Mouse (Mus musculus): ENCODE results near the gene Mpst. TPM values are rescaled to one million over a fixed set of nuclear protein-coding genes. Genes with fewer than 3 reads are reported as not detected.

Gene Mpst
- polyA plus RNA-seq, 1 experiment from 2014 or later = 5.1 TPM

GRCm38 (mm10) chr15:78378556-78378955 lies 27.7 kb upstream of the Mpst start:
- H3K27ac ChIP-seq (ENCODE audit: low read depth, low read length) = no peak overlapping the region
- ATAC-seq (replicated peaks; ENCODE audit: low FRiP score) (no peak), DNase-seq (ENCODE audit: low spot score) (no peak)
- H3K27me3 ChIP-seq (replicated peaks; ENCODE audit: control insufficient read depth, insufficient read depth, low read length) = no peaks in the 10 kb centered on the region; the same call in 1 of the 2 replicates
- H3K4me3 ChIP-seq (ENCODE audit: low read depth, low read length) = no peak overlapping the region
- H3K4me2 ChIP-seq = no peak overlapping the region
- H3K36me3 ChIP-seq (ENCODE audit: control insufficient read depth, insufficient read depth, low read length) = no peaks in the 10 kb centered on the region
- no peaks in the 10 kb centered on the region for H3K9me3 ChIP-seq (ENCODE audit: control insufficient read depth, low read length)
- WGBS = 76% methylated on average over 10 of the region's 10 CpGs
- peaks cover 6% of the 10 kb centered on the region; the same call in 1 of the 2 replicates for H3K4me1 ChIP-seq (replicated peaks; ENCODE audit: control insufficient read depth, insufficient read depth, low read length)
- H3K9ac ChIP-seq (ENCODE audit: low read depth, low read length) = no peak overlapping the region

GRCm38 (mm10) chr15:78380208-78380607 lies 26.0 kb upstream of the Mpst start:
- Histone ChIP-seq H3K4me2 (no peak overlapping the region), H3K36me3 (ENCODE audit: control insufficient read depth, insufficient read depth, low read length) (no peaks in the 10 kb centered on the region), H3K27me3 (replicated peaks; ENCODE audit: control insufficient read depth, insufficient read depth, low read length) (no peaks in the 10 kb centered on the region; the same call in 1 of the 2 replicates), H3K27ac (ENCODE audit: low read depth, low read length) (no peak overlapping the region), H3K9ac (ENCODE audit: low read depth, low read length) (no peak overlapping the region), H3K9me3 (ENCODE audit: control insufficient read depth, low read length) (no peaks in the 10 kb centered on the region), H3K4me3 (ENCODE audit: low read depth, low read length) (no peak overlapping the region), H3K4me1 (replicated peaks; ENCODE audit: control insufficient read depth, insufficient read depth, low read length) (0 out of 2 replicates have a peak, but pooled peaks cover 3% of the 10 kb centered on the region)
- WGBS = 69% methylated on average over 2 of the region's 2 CpGs
- ATAC-seq (replicated peaks; ENCODE audit: low FRiP score) = no peak
- no peak for DNase-seq (ENCODE audit: low spot score)

- ATAC-seq (replicated peaks; ENCODE audit: low FRiP score) (no peak), DNase-seq (ENCODE audit: low spot score) (no peak)
- no peaks in the 10 kb centered on the region; the same call in 1 of the 2 replicates for H3K27me3 ChIP-seq (replicated peaks; ENCODE audit: control insufficient read depth, insufficient read depth, low read length)
- no peak overlapping the region for H3K27ac ChIP-seq (ENCODE audit: low read depth, low read length)
- H3K9me3 ChIP-seq (ENCODE audit: control insufficient read depth, low read length) = no peaks in the 10 kb centered on the region
- H3K4me3 ChIP-seq (ENCODE audit: low read depth, low read length) = no peak overlapping the region
- no peak overlapping the region for H3K9ac ChIP-seq (ENCODE audit: low read depth, low read length)
- no peak overlapping the region for H3K4me2 ChIP-seq
- 69% methylated on average over 4 of the region's 4 CpGs for WGBS
- 0 out of 2 replicates have a peak, but pooled peaks cover 3% of the 10 kb centered on the region for H3K4me1 ChIP-seq (replicated peaks; ENCODE audit: control insufficient read depth, insufficient read depth, low read length)
- no peaks in the 10 kb centered on the region for H3K36me3 ChIP-seq (ENCODE audit: control insufficient read depth, insufficient read depth, low read length)
Measured at GRCm38 (mm10) chr15:78380741-78381140, 25.5 kb upstream of the Mpst start.

- ATAC-seq (replicated peaks; ENCODE audit: low FRiP score) = no peak
- DNase-seq (ENCODE audit: low spot score) = no peak
- H3K9ac ChIP-seq (ENCODE audit: low read depth, low read length) = no peak overlapping the region
Measured at GRCm38 (mm10) chr15:78382115-78382514, 24.1 kb upstream of the Mpst start.

GRCm38 (mm10) chr15:78383450-78384219 lies 22.6 kb upstream of the Mpst start:
- no peak overlapping the region for H3K27ac ChIP-seq (ENCODE audit: low read depth, low read length)
- H3K9ac ChIP-seq (ENCODE audit: low read depth, low read length) = no peak overlapping the region
- H3K4me3 ChIP-seq (ENCODE audit: low read depth, low read length) = no peak overlapping the region
- no peaks in the 10 kb centered on the region for H3K36me3 ChIP-seq (ENCODE audit: control insufficient read depth, insufficient read depth, low read length)
- ATAC-seq (replicated peaks; ENCODE audit: low FRiP score) (no peak), DNase-seq (ENCODE audit: low spot score) (no peak)
- 0 out of 2 replicates have a peak, but pooled peaks cover under 1% of the 10 kb centered on the region for H3K4me1 ChIP-seq (replicated peaks; ENCODE audit: control insufficient read depth, insufficient read depth, low read length)
- H3K9me3 ChIP-seq (ENCODE audit: control insufficient read depth, low read length) = no peaks in the 10 kb centered on the region
- WGBS = 83% methylated on average over 11 of the region's 11 CpGs
- H3K4me2 ChIP-seq = no peak overlapping the region
- no peaks in the 10 kb centered on the region; the same call in 1 of the 2 replicates for H3K27me3 ChIP-seq (replicated peaks; ENCODE audit: control insufficient read depth, insufficient read depth, low read length)

More at GRCm38 (mm10) chr15:78382115-78382514, 24.1 kb upstream of the Mpst start:
- H3K9me3 ChIP-seq (ENCODE audit: control insufficient read depth, low read length) = no peaks in the 10 kb centered on the region
- H3K4me2 ChIP-seq = no peak overlapping the region
- no peak overlapping the region for H3K4me3 ChIP-seq (ENCODE audit: low read depth, low read length)
- H3K27me3 ChIP-seq (replicated peaks; ENCODE audit: control insufficient read depth, insufficient read depth, low read length) = no peaks in the 10 kb centered on the region; the same call in 1 of the 2 replicates
- no peak overlapping the region for H3K27ac ChIP-seq (ENCODE audit: low read depth, low read length)
- H3K36me3 ChIP-seq (ENCODE audit: control insufficient read depth, insufficient read depth, low read length) = no peaks in the 10 kb centered on the region
- H3K4me1 ChIP-seq (replicated peaks; ENCODE audit: control insufficient read depth, insufficient read depth, low read length) = 0 out of 2 replicates have a peak, but pooled peaks cover 3% of the 10 kb centered on the region
- 91% methylated on average over 4 of the region's 4 CpGs for WGBS

- DNase-seq (ENCODE audit: low spot score) = no peak
Measured at GRCm38 (mm10) chr15:78384220-78385116, 21.7 kb upstream of the Mpst start.

GRCm38 (mm10) chr15:78385564-78385963 lies 20.7 kb upstream of the Mpst start:
- no peak for ATAC-seq (replicated peaks; ENCODE audit: low FRiP score)
- no peaks in the 10 kb centered on the region for H3K36me3 ChIP-seq (ENCODE audit: control insufficient read depth, insufficient read depth, low read length)

More at GRCm38 (mm10) chr15:78384220-78385116, 21.7 kb upstream of the Mpst start:
- 73% methylated on average over 7 of the region's 7 CpGs for WGBS
- H3K27ac ChIP-seq (ENCODE audit: low read depth, low read length) = no peak overlapping the region
- H3K27me3 ChIP-seq (replicated peaks; ENCODE audit: control insufficient read depth, insufficient read depth, low read length) = no peaks in the 10 kb centered on the region
- no peak overlapping the region for H3K4me2 ChIP-seq
- H3K4me1 ChIP-seq (replicated peaks; ENCODE audit: control insufficient read depth, insufficient read depth, low read length) = no peaks in the 10 kb centered on the region
- H3K9ac ChIP-seq (ENCODE audit: low read depth, low read length) = no peak overlapping the region
- H3K36me3 ChIP-seq (ENCODE audit: control insufficient read depth, insufficient read depth, low read length) = no peaks in the 10 kb centered on the region
- no peaks in the 10 kb centered on the region for H3K9me3 ChIP-seq (ENCODE audit: control insufficient read depth, low read length)
- no peak overlapping the region for H3K4me3 ChIP-seq (ENCODE audit: low read depth, low read length)
- no peak for ATAC-seq (replicated peaks; ENCODE audit: low FRiP score)

GRCm38 (mm10) chr15:78390855-78391254 lies 15.4 kb upstream of the Mpst start:
- DNase-seq (ENCODE audit: low spot score) (no peak), ATAC-seq (replicated peaks; ENCODE audit: low FRiP score) (no peak)
- WGBS = 77% methylated on average over 3 of the region's 3 CpGs
- Histone ChIP-seq H3K27ac (ENCODE audit: low read depth, low read length) (no peak overlapping the region), H3K9me3 (ENCODE audit: control insufficient read depth, low read length) (no peaks in the 10 kb centered on the region), H3K9ac (ENCODE audit: low read depth, low read length) (no peak overlapping the region), H3K4me1 (replicated peaks; ENCODE audit: control insufficient read depth, insufficient read depth, low read length) (no peaks in the 10 kb centered on the region), H3K27me3 (replicated peaks; ENCODE audit: control insufficient read depth, insufficient read depth, low read length) (no peaks in the 10 kb centered on the region), H3K36me3 (ENCODE audit: control insufficient read depth, insufficient read depth, low read length) (no peaks in the 10 kb centered on the region), H3K4me2 (no peak overlapping the region), H3K4me3 (ENCODE audit: low read depth, low read length) (no peak overlapping the region)

More at GRCm38 (mm10) chr15:78385564-78385963, 20.7 kb upstream of the Mpst start:
- Histone ChIP-seq H3K9me3 (ENCODE audit: control insufficient read depth, low read length) (no peaks in the 10 kb centered on the region), H3K9ac (ENCODE audit: low read depth, low read length) (no peak overlapping the region), H3K4me3 (ENCODE audit: low read depth, low read length) (no peak overlapping the region), H3K4me1 (replicated peaks; ENCODE audit: control insufficient read depth, insufficient read depth, low read length) (no peaks in the 10 kb centered on the region), H3K27ac (ENCODE audit: low read depth, low read length) (no peak overlapping the region), H3K4me2 (no peak overlapping the region), H3K27me3 (replicated peaks; ENCODE audit: control insufficient read depth, insufficient read depth, low read length) (no peaks in the 10 kb centered on the region)
- 90% methylated on average over 1 of the region's 1 CpGs for WGBS
- DNase-seq (ENCODE audit: low spot score) = no peak
